Mouse (Mus musculus): ENCODE data around the gene Ffar1. TPM values are rescaled to one million over a fixed set of nuclear protein-coding genes. Genes with fewer than 3 reads are reported as not detected.

The Ffar1 gene
- polyA plus RNA-seq, 1 experiment: 4.9 TPM

DNA sequence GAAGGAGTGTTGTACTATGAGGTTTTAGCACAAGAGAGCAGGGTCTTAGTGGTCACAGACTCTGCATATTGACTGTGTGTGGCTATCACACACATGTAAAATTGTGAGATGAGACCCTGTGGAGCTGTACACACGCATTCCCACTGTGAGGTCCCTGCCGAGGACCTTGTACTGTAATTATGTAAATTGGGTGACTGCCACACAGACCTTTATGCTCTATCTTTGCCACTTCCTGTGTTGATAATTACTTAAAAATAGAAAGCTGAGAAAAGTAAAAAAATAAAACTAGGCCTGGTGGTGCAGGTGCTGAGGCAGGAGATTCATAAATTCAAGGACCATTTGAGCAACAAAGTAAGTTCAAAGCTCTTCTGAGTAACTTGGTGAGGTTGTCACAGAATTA, 29.3 kb upstream of the Ffar1 start:
- Histone ChIP-seq H3K4me3 (replicated peaks; ENCODE audit: control insufficient read depth, low read depth, low read length) (no peak overlapping the region), H3K27ac (ENCODE audit: control insufficient read depth, insufficient read depth, low read depth, low read length, poor library complexity) (peak overlapping the region; percentile 65), H3K4me1 (ENCODE audit: control insufficient read depth, insufficient read depth, low read length) (peaks cover 6% of the 10 kb centered on the region; the same call in 1 of the 2 replicates)
- no peak for TF ChIP-seq CTCF (IDR thresholded peaks at IDR 0.05; ENCODE audit: control insufficient read depth, insufficient read depth, low read length)
- TF ChIP-seq POLR2A (IDR thresholded peaks at IDR 0.05; ENCODE audit: borderline replicate concordance, control insufficient read depth, low read depth, low read length): no peak
- WGBS: 16% methylated on average over 2 of the region's 2 CpGs

DNA sequence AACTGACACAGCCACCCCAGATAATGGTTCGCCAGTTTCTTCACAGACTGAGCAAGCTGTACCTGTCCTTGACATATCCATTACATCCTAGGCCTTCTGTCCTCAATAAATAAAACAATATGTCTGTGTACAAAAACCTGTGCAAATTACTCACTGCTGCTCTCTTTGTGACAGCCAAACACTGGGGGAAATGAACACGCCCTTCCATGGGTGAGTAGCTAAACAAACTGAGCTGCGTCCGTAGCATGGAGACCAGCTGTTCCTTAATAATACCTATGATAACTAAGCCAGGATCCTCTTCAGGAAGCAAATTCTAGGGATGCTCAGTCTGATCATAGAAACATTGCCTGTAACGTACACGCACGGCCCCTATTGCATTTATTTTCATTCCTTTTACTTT, 27.4 kb upstream of the Ffar1 start:
- peaks cover 6% of the 10 kb centered on the region; the same call in 1 of the 2 replicates for H3K4me1 ChIP-seq (ENCODE audit: control insufficient read depth, insufficient read depth, low read length)
- H3K4me3 ChIP-seq (replicated peaks; ENCODE audit: control insufficient read depth, low read depth, low read length): no peak overlapping the region
- TF ChIP-seq POLR2A (IDR thresholded peaks at IDR 0.05; ENCODE audit: borderline replicate concordance, control insufficient read depth, low read depth, low read length) (no peak), CTCF (IDR thresholded peaks at IDR 0.05; ENCODE audit: control insufficient read depth, insufficient read depth, low read length) (no peak)
- H3K27ac ChIP-seq (ENCODE audit: control insufficient read depth, insufficient read depth, low read depth, low read length, poor library complexity): no peak overlapping the region
- WGBS: 77% methylated on average over 7 of the region's 7 CpGs

DNA sequence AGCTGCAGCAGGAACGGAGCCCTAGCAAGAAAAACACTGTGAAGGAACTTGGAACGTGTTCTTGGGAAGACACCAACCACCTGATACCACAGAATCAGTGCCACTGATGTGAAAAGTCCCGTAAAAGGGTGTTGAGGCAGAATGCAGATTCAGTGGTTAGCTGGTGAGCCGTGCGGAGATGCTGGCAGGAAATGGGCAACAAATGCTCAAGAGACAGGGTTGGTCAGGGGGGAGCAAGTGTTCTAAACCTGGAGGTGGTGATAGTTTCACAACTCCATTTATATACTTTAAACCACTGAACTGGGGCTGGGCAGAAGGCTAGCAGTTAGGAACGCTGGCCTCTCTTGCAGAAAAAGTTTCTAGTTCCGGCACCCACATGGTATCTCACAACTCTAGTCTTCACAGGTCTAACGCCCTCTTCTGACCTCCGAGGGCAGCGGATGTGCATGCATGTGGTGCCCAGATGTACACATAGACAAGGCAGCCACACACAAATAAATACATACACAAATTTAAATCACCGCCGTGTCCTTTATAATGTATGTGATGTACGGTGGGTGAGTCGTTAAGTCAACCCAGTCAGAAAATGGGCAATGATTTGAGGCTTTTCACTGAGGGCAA, 26.3 kb upstream of the Ffar1 start:
- peaks cover 6% of the 10 kb centered on the region; the same call in 1 of the 2 replicates for H3K4me1 ChIP-seq (ENCODE audit: control insufficient read depth, insufficient read depth, low read length)
- peak overlapping the region; percentile 67 for H3K27ac ChIP-seq (ENCODE audit: control insufficient read depth, insufficient read depth, low read depth, low read length, poor library complexity)
- no peak overlapping the region for H3K4me3 ChIP-seq (replicated peaks; ENCODE audit: control insufficient read depth, low read depth, low read length)
- TF ChIP-seq POLR2A (IDR thresholded peaks at IDR 0.05; ENCODE audit: borderline replicate concordance, control insufficient read depth, low read depth, low read length): no peak
- TF ChIP-seq CTCF (IDR thresholded peaks at IDR 0.05; ENCODE audit: control insufficient read depth, insufficient read depth, low read length): peak; percentile 22; the same call in 1 of the 2 replicates
- 32% methylated on average over 14 of the region's 14 CpGs for WGBS

DNA sequence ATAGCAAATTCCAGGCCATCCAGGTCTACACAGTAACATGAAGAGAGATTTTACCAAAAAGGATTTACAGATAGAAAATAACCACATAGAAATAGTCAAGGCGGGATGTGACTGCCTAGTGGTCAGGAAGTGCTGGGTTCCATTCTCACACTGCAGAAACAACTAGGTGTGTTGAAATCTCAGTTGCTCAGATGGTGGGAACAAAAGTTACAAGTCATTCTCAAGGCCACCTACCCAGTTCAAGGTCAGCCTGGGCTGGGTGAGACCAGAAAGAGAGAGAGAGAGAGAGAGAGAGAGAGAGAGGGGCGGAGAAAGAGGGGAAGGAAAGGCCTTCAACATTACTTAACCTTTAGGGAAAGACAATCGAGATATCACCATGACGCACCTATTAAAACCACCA, 25.5 kb upstream of the Ffar1 start:
- Histone ChIP-seq H3K4me3 (replicated peaks; ENCODE audit: control insufficient read depth, low read depth, low read length) (no peak overlapping the region), H3K27ac (ENCODE audit: control insufficient read depth, insufficient read depth, low read depth, low read length, poor library complexity) (peak overlapping the region; percentile 60), H3K4me1 (ENCODE audit: control insufficient read depth, insufficient read depth, low read length) (peaks cover 6% of the 10 kb centered on the region; the same call in 1 of the 2 replicates)
- no peak for TF ChIP-seq POLR2A (IDR thresholded peaks at IDR 0.05; ENCODE audit: borderline replicate concordance, control insufficient read depth, low read depth, low read length)
- no peak for TF ChIP-seq CTCF (IDR thresholded peaks at IDR 0.05; ENCODE audit: control insufficient read depth, insufficient read depth, low read length)
- 34% methylated on average over 4 of the region's 4 CpGs for WGBS

DNA sequence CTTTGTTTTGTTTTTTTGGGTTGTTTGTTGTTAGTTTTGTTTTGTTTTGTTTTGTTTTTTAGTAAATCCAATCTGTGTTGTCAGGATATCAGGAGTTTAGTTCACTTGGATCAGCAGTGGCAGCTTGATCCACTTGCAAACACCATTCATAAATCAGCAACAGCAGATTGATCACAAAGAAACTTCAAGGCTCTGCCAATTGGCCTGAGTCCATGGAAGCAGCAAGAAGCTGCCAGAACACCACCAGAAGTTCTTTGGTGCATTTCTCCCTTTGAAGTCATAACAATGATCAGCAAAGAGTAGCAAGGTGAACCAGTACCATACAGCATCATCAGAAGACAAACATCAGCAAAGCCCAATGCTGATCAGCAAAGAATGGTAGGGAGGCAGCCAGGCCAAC, 22.7 kb upstream of the Ffar1 start:
- Histone ChIP-seq H3K27ac (ENCODE audit: control insufficient read depth, insufficient read depth, low read depth, low read length, poor library complexity) (no peak overlapping the region), H3K4me1 (ENCODE audit: control insufficient read depth, insufficient read depth, low read length) (peaks cover 2% of the 10 kb centered on the region; the same call in 1 of the 2 replicates), H3K4me3 (replicated peaks; ENCODE audit: control insufficient read depth, low read depth, low read length) (no peak overlapping the region)
- TF ChIP-seq CTCF (IDR thresholded peaks at IDR 0.05; ENCODE audit: control insufficient read depth, insufficient read depth, low read length) (no peak), POLR2A (IDR thresholded peaks at IDR 0.05; ENCODE audit: borderline replicate concordance, control insufficient read depth, low read depth, low read length) (no peak)

DNA sequence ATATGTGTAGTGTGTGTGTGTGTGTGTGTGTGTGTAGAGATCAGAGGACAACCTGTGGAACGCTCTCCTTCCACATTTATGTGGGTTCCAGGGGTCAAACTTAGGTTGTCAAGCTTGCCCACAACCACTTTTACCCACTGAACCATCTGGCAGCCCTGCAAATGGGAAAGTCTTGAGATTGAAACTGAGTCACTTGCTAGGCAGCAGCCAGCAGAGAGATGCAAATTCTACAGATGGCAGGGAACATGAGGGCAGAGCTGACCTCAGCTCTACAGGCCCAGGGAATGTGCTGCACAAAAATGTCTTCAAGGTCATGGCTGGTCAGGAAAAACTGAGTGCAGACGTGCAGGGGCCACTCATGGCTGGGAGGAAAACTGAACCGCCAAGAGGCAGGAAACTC, 20.0 kb upstream of the Ffar1 start:
- WGBS: 62% methylated on average over 3 of the region's 3 CpGs
- peaks cover 1% of the 10 kb centered on the region; the same call in 1 of the 2 replicates for H3K4me1 ChIP-seq (ENCODE audit: control insufficient read depth, insufficient read depth, low read length)
- no peak overlapping the region for H3K27ac ChIP-seq (ENCODE audit: control insufficient read depth, insufficient read depth, low read depth, low read length, poor library complexity)
- TF ChIP-seq POLR2A (IDR thresholded peaks at IDR 0.05; ENCODE audit: borderline replicate concordance, control insufficient read depth, low read depth, low read length) (no peak), CTCF (IDR thresholded peaks at IDR 0.05; ENCODE audit: control insufficient read depth, insufficient read depth, low read length) (no peak)
- no peak overlapping the region for H3K4me3 ChIP-seq (replicated peaks; ENCODE audit: control insufficient read depth, low read depth, low read length)

DNA sequence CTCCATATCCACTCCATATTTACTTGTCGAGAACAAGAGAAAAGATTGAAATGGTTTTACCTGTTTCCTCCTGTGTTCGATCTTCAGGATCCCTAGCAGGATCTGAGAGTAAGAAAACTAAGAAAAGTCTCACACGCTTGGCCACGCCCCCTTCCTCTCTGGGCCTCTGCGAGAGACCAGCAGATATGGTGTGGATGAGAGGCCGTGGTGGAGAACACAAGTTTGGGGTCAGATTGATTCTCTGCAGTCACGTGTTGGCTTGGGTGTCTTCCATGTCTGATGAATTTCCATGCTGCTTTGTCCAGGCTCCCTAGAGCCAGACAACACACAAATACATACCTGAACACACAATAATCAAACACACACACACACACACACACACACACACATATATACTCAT, 18.8 kb upstream of the Ffar1 start, which contains the start of gene Cd22:
Gene Cd22 (minus strand): TSS at position 167 of the 400 bp plus-strand sequence.
- WGBS: 12% methylated on average over 7 of the region's 7 CpGs
- peaks cover 1% of the 10 kb centered on the region; the same call in 1 of the 2 replicates for H3K4me1 ChIP-seq (ENCODE audit: control insufficient read depth, insufficient read depth, low read length)
- H3K27ac ChIP-seq (ENCODE audit: control insufficient read depth, insufficient read depth, low read depth, low read length, poor library complexity): peak within 1 kb of the TSS; percentile 77
- peak within 1 kb of the TSS; percentile 64 for H3K4me3 ChIP-seq (replicated peaks; ENCODE audit: control insufficient read depth, low read depth, low read length)
- TF ChIP-seq CTCF (IDR thresholded peaks at IDR 0.05; ENCODE audit: control insufficient read depth, insufficient read depth, low read length) (no peak), POLR2A (IDR thresholded peaks at IDR 0.05; ENCODE audit: borderline replicate concordance, control insufficient read depth, low read depth, low read length) (no peak)

DNA sequence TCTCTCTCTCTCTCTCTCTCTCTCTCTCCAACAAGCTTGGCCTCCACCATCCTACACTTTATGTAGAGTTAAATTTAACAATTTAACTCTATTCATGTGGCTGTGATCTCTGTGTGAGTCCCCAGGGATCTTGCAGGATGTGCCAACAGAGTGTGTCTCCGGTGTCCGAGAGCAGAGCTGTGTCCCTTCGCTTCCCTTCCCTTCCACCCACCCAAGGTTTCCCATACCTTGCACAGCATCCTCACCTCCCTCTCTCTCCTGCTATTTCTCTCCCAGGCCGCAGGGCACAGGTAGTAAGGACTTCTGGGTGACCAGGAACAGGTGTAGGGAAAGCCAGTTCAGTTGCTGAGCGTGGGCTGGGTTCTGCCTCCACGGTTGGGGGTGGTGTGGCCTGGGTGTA, 17.6 kb upstream of the Ffar1 start:
- H3K4me1 ChIP-seq (ENCODE audit: control insufficient read depth, insufficient read depth, low read length): peaks cover 1% of the 10 kb centered on the region; the same call in 1 of the 2 replicates
- peak overlapping the region; percentile 64 for H3K4me3 ChIP-seq (replicated peaks; ENCODE audit: control insufficient read depth, low read depth, low read length)
- peak overlapping the region; percentile 77 for H3K27ac ChIP-seq (ENCODE audit: control insufficient read depth, insufficient read depth, low read depth, low read length, poor library complexity)
- TF ChIP-seq CTCF (IDR thresholded peaks at IDR 0.05; ENCODE audit: control insufficient read depth, insufficient read depth, low read length): no peak
- no peak for TF ChIP-seq POLR2A (IDR thresholded peaks at IDR 0.05; ENCODE audit: borderline replicate concordance, control insufficient read depth, low read depth, low read length)
- 62% methylated on average over 6 of the region's 6 CpGs for WGBS
